Mouse (Mus musculus): Measurements from ENCODE around the gene Dlgap1.

The Dlgap1 gene

DNA sequence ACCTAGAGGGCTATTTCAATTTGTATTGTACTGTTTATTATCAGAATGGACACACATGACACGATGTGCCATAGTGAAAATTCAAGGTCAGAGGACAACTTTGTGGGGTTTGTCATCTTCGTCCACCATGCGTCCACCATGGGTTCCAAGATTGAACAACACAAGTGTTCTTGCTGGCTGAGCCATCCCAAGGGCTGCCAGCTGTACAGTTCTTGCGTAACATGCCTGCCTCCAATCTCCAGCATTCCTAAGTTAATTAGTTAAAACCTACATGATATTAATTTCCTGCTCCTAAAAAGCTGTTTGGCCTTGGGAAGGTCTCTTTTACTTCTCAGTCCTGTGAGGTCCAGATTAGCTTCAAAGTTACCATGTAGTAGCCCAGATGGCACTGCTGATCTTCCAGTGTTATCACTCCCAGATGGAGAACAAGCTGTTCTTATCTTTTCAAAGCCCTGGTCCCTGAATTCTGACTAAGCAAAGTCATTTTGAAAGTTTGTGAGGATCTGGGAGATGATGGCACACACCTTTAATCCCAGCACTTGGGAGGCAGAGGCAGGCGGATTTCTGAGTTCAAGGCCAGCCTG lies 775.8 kb downstream of the Dlgap1 start:
- DNase-seq, result no peak

DNA sequence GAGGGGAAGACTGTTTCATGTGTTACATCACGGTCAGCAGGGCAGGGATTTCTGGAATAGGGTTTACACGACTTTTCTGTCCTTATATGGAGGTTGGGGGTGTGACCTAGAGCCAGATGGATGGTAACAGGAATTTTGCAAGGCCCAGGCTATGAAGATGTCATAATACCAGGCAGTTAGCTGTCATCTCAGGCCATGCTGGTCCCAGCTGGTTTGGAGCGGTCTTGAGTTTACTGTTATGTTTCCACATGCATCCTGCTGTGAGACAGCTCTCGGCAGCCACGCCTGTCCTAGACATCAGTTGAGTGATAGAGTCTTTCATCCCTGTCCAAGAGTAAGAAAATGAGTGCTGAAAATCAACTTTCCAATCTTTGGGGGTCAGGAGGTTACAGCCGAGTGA lies 776.5 kb downstream of the Dlgap1 start:
- DNase-seq, result no peak

DNA sequence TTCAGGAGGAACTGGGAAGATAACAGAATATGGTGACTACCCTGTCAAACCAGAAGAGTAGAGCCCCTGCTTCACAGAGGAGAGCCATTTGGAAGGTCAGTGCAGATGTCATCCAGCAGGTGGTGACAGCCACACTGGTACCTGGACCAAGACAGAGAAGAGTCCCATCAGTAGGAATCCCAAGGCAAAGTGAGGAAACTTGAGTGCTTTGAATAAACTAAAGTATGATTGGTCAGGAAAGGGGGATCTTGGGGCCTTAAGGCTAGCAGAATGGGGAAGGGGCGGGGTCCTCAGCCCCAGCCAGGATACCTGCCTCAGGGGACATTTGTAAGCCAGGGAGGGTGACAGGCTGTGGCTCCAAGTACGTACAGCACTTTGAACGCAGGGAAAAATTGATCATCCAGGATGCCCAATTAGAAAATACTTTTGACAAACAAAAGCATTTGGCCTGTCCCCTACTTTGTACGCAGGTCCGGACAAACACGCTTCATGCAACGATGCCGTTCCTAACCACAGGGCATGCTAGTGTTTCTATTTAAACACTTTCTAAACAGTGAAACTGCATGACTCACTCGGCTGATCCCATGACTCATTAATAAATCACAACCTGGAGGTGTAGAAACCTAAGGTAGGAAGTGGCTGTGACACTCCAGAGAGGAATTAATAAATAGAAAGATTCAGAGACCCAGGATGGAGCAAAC lies 777.7 kb downstream of the Dlgap1 start:
- DNase-seq, result no peak

DNA sequence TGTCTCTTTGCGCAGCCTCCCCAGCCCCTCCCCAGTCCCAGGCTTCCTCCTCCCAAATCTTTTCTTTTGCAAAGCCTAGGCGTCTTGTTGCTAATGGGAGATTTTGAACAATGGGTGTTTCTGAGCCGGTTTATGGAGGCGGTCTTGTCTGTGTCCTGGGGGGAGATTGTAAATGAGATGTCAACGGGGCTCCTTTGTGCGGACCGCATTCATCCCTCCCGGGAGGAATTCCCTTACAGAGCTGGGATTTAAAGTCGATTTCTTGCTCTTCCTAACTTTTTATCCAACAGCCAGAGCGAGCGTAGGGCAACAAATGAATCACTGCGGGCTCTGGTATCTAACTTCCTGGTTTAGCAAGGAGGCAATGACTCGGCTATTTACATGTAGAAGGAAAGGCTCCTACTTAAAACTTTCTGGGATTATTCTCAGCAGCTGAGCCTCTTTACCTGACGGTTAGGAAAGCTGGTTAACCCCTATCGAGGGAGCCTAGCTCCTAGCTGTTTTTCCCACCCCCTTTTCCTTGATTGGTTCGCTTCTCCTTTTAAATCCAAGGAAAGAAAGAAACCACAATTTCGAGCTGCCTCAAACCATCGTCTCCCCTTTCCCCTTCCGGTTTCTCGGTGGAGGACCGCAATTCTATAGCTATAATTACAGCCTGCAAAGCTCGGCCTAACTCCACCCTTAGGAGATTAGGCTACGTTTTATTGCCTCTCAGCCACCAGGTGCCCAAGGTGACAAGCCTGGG lies 779.0 kb downstream of the Dlgap1 start:
- DNase-seq, result no peak

DNA sequence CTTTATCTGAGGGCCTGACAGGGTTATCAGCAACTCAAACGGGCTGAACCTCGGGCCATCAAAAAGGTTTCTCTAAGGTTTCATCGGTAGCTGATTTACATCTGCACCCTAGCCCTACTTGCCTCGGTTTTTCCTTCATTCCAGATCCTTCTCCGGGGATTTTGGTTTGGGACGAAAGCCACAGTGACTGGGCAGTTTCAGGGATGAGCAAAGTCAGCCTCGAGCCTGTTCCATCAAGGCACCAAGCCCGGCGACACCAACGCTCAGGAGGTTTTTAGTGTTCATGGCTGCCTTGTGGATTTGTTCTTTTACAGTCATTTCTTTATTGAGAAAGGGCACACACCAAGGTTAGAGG lies 779.6 kb downstream of the Dlgap1 start:
- no peak for DNase-seq

DNA sequence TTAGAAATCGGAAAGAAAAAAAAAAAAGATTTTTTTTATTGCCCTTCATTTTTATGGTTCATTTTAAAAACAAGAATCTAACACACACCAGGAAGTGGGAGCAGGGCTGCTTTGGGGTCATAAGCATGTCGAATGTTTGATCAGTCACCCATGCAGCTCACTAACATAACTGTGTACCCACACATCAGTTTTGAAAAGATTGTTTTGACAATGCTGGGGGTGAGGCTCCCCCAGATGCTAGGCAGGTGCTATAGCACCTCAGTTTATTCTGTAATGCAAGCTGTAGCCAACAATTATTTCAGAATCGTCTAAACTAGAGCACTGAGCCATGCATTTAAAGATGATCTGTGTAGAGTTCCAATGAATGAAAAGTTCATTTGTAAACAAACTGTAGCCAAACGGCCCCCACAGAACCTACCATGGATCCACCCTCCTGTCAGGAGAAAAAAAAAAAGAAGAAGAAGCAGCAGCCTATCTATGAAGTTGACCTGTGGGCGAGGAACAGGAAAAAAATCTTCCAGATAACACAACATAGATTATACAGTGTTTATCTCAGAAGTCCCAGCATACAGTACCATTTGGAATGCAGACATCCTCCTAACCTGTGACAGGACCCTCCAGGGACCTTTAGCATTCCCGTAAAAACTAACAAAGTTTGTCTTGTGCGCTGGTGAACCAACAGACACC lies 780.2 kb downstream of the Dlgap1 start:
- DNase-seq, result no peak

DNA sequence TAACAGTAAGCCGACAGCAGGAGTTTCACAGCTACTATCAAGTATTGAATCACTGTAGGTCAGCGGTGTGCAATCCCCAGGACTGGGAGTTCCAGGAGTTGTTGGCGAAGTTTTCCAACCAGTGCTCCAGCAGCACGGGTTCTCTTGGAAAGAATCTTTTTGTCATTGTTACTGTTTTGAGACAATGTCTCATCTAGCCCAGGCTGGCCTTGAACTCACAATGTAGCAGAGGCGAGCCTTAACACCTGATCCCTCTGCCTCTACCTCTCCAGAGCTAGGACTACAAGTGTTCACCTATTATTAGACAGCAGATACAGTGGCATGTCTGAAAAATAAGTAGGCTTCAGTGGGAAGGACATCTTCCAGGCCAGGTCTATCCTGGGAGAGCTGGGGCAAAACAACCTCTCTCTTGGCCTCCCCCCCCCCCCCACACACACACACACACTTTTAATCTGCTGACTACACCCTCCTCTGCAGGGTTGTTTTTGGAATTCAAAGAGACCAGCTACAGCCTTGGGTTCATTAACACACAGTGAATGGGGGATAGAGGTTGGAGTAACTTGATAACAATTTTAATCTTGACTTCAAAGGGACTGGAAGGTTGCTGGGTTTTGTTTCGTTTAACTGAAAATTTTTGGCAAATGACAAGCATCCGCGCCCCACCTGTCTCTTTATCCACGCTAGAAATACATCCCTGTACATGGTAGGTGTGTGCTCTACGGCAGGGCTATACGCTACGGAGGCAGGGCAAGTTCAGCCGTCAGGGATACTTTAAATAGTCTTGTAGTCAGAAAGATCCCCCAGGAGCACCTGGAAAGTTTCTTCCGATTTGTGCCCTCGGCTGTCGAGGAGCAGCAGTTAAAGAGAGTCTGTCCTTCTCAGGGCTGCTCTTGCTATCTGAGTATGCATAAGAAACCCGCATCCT lies 781.6 kb downstream of the Dlgap1 start:
- no peak for DNase-seq

DNA sequence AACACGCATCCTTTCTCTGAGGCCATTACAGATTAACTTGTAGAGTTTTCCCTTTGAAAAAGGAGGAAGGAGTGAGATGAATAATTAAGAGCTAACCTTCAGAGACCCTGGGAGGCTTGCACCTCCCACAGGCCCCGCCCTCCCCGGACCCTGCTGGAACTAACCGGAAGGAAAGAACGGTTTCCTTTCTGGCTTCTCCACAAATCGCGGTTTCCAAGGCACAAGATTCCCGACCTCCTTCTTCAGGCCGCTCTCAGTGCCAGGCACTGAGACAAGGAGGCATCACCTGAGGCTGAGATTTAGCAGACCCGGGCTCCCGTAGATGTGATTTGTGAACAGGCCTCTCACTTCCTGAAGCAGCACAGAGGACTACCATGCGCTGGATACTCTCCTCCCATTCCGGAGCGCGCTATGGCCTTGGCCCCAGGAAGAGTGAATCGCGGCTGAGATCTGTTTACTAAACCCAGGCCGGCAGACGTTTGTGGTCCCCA lies 782.3 kb downstream of the Dlgap1 start:
- no peak for DNase-seq

DNA sequence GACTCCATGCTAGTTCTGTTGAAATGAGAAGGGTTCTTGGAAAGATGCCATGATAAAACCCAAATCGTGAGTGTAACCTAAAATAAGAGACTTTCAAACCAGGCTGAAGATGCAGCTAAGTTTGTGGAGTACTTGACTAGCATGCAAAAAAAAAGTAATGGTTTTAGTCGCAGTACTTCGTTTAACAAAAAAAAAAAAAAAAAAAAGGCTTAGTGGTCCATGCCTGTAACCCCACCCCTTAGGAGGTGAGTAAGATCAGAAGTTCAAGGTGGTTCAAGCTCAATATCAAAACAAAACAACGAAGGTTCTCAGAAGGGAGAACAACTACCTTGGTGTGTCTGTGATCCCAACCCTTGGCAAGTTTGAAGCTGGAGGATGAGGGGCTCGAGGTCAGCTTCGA lies 782.8 kb downstream of the Dlgap1 start:
- no peak for DNase-seq

DNA sequence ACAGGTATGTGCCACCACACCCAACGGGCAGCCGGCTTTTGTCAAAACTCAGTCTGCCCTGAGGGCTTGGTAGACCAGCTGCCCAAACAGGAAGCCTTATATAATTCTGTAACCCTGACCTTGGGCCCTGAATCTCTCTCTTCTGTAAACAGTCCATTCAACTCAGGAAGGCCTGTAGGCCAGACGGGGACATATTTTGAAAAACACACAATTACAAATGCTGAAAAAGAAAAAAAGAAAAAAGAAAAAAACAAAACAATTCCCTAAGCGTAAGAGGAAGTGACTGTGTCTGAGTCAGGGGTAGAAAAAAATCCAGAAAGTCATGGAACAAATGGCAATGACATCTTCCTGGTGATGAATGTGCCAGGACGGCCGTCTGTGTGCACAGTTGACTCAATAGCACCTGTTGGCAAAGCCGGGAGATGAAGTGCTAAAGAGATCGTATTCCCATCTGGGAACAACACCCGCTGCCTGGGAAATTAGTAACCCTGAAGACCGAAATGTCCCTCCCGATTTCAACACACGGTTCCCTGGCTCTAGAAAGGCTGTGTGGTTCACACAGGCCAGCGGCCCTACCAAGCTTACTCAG lies 784.7 kb downstream of the Dlgap1 start:
- peak; percentile 78 for DNase-seq

DNA sequence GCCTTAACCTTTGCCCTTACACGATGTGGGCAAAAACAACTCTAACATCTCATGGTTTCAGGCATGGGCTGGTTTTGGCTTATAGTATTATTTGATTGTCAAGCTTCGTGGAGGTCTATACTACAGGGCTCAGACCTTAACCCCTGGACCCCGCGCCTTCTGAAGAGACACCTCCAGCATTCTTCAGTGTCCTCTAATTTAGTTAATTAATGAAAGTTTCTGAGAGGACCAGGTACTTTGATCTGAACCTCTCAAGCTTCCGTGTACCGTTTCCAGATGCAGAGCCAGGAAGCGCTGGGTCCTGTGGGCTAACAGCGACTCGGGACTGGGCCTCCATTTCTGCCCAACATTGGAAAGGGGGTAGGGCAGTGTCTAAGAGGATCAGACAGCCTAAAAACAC lies 785.2 kb downstream of the Dlgap1 start:
- no peak for DNase-seq

DNA sequence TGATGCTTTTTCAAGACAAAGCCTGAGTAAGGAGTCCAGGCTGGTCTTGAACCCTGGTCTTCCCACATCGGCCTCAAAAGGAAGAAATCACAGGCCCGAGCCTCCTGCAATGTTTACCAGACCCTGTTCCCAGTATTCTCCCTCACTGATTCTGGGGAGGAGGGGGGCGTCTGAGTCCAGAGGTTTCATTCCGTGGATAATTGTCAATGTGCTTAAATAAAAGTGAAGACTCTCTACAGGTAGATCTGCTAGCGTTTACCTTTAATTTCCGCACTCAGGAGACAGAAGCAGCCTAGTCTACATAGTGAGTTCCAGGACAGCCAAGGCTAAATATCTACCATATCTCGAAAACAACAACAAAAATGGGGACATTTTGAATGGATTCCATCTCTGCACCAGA lies 785.8 kb downstream of the Dlgap1 start:
- DNase-seq, result no peak

DNA sequence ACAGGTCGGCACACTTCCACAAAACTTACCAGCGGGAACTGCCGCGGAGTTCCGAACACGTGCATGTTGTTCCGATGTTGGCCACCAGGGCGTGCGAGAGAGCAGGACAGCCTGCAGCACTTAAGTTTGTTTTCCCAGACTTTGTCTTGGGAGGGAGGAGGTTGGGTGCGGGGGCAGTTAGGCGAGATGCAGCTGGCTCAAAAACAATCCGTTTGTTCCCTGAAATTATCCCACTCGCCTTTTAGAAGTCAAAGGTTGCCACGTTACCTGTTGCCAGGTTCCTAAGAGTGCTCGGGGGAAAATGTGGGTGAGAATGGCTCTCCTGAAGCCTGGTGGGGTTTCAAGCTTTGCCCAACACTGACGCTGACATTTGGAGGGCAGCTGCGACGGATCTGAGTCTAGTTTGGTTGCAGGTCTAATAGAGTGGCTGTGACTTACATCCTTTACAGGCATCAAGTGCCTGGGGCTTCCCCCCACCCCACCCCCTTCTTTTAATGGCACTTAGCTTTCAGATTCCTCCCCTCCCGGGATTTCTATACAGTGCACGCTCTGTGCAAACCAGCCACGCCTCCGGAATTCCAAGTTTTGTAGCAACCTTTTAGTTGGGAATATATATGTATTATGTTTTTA lies 786.3 kb downstream of the Dlgap1 start:
- DNase-seq, result peak; percentile 67

DNA sequence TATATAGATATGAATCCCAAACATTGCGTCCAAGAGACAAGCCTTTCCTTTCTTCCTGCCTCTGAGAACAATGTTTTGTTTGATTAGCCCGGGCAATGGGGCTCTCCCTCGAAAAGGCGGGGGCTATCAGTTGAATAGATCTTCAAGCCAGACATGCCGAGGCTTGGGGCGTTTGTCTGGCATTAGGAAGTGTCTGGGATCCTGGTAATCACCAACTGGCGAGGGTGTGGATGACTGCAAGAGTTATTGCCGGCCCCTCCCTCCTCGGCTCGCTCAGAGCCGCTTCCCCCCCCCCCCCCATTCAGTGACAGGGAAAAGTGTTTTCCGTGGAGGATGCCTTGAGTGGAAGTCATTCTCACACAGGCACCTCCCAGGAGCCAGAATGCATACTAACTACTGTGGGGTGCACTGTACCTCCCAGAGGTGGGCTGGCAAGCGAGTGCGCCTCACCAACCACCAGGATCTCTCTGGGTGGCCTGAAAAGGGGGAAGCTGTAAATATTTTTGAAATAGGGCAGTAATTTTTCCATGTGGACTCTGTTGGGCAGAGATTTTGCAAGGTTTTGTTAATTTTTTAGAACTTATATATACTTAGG lies 786.9 kb downstream of the Dlgap1 start:
- no peak for DNase-seq

DNA sequence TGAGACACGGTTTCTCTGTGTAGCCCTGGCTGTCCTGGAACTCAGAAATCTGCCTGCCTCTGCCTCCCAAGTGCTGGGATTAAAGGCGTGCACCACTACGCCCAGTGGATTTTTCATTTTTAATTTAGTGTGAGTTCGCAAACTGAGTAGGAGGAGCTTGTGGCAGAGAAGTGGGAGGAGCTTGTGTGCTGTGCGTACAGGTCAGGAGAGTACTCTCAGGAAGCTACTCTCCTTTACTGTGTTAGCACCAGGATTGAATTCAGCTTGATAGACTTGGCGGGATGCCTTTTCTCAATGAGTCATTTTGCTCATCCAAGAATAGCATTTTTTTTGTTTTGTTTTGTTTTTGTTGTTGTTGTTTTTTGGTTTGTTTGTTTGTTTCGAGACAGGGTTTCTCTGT lies 793.1 kb downstream of the Dlgap1 start:
- DNase-seq, result no peak

DNA sequence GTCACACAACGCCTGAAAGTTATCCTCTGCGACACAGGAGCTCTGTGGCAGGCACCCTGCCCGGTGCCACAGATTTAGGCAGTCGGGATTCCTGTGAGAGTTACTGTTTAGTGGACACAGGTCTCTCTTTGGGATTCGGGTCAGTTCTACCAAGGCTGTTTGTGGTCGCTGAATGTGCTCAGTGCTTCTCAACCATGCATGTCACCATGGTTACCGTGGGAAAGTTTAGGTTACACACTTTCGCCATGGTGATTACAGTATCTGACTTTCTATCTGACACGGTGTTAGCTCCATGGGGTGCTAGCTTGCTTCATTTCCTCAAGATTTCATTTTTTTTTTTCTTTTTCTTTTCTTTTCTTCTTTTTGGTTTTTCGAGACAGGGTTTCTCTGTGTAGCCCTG lies 793.8 kb downstream of the Dlgap1 start:
- DNase-seq, result no peak

DNA sequence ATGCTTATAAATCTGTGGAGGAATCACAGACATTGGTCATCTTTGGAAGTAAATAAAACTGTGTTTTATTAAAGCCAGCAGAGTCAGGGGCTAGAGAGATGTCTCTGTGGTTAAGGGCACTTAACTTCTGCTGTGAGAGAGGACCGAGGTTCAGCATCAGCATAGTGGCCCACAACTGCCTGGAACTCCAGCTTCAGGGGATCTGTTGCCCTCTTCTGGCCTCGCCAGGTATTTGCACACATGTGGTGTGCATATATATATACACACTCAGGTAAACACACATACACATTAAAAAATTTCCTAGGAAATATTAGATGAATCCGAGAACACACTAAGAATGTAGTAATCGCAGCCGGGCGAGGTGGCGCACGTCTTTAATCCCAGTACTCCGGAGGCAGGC lies 796.5 kb downstream of the Dlgap1 start:
- no peak for DNase-seq

DNA sequence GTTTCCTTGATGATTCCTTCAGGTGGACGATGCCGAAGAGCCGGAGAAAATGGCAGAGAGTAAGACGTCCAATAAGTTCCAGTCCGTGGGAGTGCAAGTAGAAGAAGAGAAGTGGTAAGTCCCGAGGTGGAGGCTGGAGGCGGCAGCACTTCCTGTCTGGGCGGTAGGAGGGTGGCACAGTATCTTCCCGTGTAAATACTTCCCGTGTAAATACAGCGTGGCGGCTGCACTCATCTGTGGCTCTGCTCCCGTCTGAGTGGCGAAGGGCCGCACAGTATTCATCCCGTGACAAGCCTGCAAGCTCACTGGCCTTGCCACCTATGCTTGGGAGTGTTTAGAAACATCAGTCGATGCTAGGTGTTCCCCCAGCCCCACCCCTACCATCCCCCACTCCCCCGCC lies 797.1 kb downstream of the Dlgap1 start:
- no peak for DNase-seq

DNA sequence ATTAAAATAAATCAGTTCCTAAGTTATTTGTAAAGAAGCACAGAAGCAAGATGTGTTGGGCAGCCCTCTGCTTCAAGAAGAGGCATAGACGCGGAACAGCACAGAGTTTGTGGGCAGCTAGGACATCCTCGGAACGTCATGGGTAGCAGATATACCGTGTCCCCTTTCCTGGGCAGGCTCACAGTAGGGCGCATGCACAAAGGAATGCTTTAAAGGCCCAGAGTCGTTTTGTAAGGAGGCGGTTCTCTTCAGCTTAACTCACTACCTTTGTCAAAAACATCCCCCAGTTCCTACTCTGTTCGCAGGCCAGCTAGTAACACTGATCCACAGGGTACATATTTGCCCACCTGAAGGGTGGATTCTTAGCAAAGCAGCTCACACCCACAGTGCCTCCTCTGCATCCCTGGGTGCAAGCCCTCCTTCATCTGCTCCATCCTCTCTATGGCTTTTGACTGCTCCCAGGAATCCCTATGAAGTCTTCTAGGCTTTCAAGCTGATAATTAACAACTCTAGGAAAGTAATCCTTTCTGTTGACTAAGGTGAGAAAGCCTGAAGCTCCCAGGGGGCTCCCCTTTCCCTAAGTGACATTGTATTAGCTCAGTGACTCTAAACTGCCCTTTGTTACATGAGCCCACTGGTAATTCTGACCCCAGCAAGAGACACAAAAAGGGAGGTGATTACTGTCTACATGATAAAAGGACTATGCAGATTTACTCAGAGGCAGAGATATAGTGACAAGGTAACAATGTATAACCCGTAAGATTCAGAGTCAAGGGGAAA lies 803.4 kb downstream of the Dlgap1 start:
- DNase-seq, result no peak

DNA sequence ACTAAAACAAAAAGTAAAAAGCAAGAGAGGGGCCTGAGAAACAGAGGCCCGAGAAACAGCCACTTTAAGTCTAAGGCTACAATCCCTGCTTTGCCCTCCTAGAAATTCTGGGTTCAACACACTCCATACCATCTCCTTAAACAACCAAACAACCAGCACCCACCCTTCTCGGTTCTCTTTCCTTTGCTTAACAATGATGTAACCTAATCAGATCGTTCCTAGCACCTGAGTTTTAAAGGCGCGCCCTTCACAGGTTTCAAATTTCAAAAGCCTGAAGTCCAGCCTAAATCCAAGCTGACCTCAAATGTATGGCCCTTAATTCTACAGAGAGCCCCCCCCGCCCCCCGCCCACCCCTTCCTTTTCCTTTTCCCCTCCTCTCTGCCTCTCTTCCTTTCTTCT lies 810.9 kb downstream of the Dlgap1 start:
- no peak for DNase-seq

Measured in layer of hippocampus, adult 9-11 months (tissue).